ENCODE assay signal across 15 mouse cellular contexts in genomic region chr1:59291652-59292051, GRCm38 (mm10). TPM values are rescaled to one million over a fixed set of nuclear protein-coding genes. Genes with fewer than 3 reads are reported as not detected.
"Had no signal": no experiment of that assay in that cellular context is flagged by ENCODE, and none has a peak within 500 bp of the region (broad histone marks: within the 10 kb centered on the region; RNA-seq: fewer than 3 reads in every experiment).

No protein-coding gene starts in this region.

- H3K27me3 ChIP-seq: limb, embryonic 13.5 days; neural tube, embryonic 15.5 days had no signal

- H3K4me2 ChIP-seq: limb, embryonic 13.5 days; neural tube, embryonic 15.5 days had no signal

- DNase-seq: kidney, adult 8-10 months; kidney, postnatal 25 days; lung, adult 18-20 months; right cerebral cortex, postnatal 4 days; spleen, adult 18-20 months; thymus, adult 18-20 months; thymus, postnatal 14 days had no signal

- H3K27ac ChIP-seq: left cerebral cortex, adult 2 months; limb, embryonic 13.5 days; liver, embryonic 14.5 days; neural tube, embryonic 15.5 days had no signal

- H3K9ac ChIP-seq: limb, embryonic 13.5 days; liver, embryonic 14.5 days; neural tube, embryonic 15.5 days had no signal

- H3K4me1 ChIP-seq: neural tube, embryonic 15.5 days had no signal

- H3K9me3 ChIP-seq: limb, embryonic 13.5 days; neural tube, embryonic 15.5 days had no signal

- H3K36me3 ChIP-seq: limb, embryonic 13.5 days; neural tube, embryonic 15.5 days had no signal

- H3K4me3 ChIP-seq: left cerebral cortex, adult 2 months; limb, embryonic 13.5 days; myocyte; neural tube, embryonic 15.5 days had no signal

RNA-seq across cellular contexts. Expression of gene Cdk15, which starts 34.9 kb away (rescaled TPM):
- polyA plus RNA-seq: liver, adult 2 months; liver, embryonic 14.5 days; lung, embryonic 16.5 days; stomach, embryonic 14.5 days had no signal
